Mouse (Mus musculus): ENCODE measurements around the gene Gstt2. TPM values are rescaled to one million over a fixed set of nuclear protein-coding genes. Genes with fewer than 3 reads are reported as not detected.

Gene Gstt2
- total RNA-seq, 2 experiments from 2014 or later, result 4.0 to 5.5 TPM

DNA sequence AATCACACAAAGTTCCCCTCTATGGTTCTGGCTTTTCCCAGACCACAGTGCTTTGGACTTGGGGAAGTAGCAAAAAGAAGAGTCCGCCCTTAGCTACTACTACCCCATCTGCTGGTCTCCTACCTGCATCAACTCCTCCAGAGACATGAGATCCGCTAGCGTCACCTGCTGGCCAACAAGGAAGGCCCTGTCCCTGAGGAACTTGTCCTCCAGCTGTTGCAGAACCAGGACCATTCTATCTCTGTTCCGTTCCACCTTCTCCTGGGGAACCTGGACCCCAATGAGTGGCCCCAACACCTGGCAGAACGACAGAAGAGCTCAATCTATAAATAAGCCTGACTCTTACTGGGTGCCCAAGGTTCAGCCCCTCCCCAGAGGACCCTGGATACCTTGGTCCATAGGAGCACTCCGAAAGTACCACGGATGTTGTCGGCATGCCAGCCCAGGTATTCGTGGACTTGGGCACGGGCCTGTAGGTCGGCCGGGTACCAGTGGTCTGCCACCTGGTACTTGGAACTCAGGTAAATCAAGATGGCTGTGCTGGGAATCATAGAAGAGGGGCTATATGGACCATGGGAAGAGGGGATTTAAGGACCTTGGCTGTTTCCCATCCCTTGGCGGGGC is 4.8 kb downstream of the Gstt2 start:
- peak in 1 of 2 experiments; percentile 70 for DNase-seq (ENCODE audit: low spot score in 2 of 2)
- intact Hi-C loops (cut with DNase I), result loop anchor here (1.0 to 5.0 kb wide), 2 partner anchors 50 to 88 kb away; partner anchors contain the start of genes Gm20441 and Gstt3

GRCm38 (mm10) chr10:75830275-75830670 is 7.0 kb downstream of the Gstt2 start:
- DNase-seq (ENCODE audit: low spot score in 2 of 2), result no peak
- intact Hi-C loops (cut with DNase I), result loop anchor here (5.0 kb wide), 1 partner anchor 48 kb away; the partner anchor contains the start of genes Gm20441 and Gstt3

DNA sequence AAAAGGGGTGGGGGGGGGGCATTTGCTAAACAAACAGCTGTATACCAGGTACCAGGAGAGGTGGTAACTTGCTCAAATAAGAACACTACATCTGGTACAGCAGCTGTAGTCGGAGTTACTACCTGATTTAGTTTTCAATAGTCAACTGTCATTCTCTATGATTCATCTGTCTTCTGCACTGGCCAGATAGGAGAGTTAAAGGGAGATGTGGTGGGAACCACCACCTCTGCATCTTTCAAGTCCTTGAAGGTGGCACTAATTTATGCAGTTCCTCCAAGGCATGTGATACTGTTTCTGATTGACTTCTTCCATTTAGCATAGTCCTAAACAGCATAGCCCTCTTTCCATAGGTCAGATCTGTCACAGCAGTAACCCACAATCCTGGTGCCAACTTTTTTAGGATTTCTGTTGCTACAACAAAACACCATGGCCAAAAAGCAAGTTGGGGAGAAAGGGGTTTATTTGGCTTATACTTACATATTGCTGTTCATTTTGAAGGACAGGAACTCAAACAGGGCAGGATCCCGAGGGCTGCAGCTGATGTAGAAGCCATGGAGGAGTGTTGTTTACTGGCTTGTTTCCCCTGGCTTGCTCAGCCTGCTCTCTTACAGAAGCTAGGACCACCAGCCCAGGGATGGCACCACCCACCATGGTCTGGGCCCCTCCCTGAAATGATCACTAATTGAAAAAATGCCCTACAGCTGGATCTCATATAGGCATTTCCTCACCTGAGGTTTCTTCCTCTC is 7.5 kb downstream of the Gstt2 start:
- DNase-seq (ENCODE audit: low spot score in 2 of 2), result no peak
- intact Hi-C loops (cut with DNase I), result loop anchor here (5.0 kb wide), 1 partner anchor 47 kb away; the partner anchor contains the start of genes Gm20441 and Gstt3

DNA sequence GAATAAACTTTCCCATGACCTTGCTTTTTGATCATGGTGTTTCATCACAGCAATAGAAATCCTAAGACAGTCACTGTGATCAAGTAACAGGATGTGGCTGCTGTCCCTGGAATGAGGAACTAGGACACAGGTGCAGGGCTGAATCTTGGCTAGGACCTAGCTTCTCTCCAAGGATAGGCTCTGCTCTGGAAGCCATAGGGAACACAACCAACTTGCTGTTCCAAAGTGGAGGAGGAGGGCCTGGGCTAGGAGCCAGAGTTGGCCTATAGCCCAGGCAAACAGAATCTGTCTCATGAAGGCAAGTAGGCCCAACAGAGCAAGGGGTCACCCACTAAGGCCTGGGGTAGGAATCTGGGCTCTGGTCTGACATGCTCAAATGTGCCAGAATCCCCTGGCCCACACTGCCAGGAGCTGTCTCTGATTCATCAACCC is 8.7 kb downstream of the Gstt2 start:
- intact Hi-C loops (cut with DNase I), result no loop called here
- peak; percentile 17 to 59 for DNase-seq (ENCODE audit: low spot score in 2 of 2)

DNA sequence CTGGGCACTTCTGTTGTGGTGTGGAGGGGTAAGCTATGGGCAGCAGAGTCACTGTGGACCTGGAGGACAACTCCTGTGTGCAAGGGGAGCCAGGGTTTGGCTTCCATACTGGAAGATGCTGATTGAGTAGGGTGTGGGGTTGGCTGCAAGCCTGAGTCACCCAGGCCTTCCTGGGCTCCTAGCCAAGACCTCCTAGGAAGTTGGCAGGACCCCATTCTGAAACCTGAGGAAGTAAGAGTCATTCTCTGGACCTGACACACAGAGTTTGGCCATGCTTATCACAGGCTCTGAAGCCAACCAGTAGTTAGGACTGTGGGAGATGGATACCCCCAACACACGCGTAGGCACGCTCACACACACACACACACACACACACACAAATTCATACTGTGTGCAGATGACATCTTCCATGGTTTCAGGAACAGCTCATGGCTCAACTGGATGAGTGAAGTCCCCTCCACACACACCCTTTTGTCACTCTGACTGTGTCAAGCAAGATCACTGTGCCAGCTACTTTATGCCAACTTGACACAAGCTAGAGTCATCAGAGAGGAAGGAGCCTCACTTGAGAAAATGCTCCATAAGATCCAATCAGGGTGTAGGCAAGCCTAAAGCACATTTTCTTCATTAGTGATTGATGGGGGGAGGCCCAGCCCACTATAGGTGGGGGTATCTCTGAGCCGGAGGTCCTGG is 9.4 kb downstream of the Gstt2 start:
- no peak for DNase-seq (ENCODE audit: low spot score in 2 of 2)
- intact Hi-C loops (cut with DNase I), result no loop called here

- DNase-seq (ENCODE audit: low spot score in 2 of 2), result no peak
- intact Hi-C loops (cut with DNase I), result no loop called here
Measured at GRCm38 (mm10) chr10:75824530-75824929, 12.7 kb downstream of the Gstt2 start.

DNA sequence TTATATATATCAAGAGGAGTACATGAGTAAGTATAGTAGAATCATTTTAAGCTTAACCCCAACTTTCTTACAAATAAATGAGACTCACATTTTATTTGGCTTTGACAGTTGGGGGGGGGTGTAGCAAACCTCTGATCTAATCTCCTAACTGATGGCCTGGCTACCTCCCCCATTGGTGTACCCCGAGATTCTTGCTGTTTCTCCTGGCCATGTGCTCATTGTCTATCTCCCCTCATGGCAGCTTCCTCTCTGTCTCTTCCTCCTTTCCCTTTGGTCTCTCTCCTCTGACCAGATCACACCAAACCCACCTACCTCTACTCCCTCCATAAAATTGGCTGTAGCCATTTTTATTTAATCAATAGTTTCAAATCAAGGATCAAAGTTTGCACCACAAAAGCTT is 13.4 kb downstream of the Gstt2 start:
- no peak for DNase-seq (ENCODE audit: low spot score in 2 of 2)
- intact Hi-C loops (cut with DNase I), result no loop called here

DNA sequence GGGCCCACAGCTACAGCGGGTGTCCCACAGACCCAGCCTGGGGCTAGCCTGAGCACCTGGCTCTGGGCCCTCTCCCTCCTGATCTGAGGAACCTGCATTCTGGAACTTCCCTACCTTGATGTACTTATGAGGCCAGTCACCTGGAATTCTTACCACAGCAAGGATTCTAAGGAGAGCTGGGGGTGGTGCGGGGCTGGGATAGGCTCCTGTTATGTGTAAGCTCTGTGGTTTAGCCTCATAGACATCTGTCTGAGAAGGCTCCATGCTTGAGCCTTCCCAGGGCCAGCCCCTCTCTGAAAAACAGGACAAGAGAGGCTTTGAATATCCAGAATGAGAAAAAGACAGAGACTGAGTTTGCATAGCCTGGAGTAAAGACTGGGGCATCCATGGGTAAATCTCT is 14.8 kb downstream of the Gstt2 start, which contains the start of gene Gstt4:
Gene Gstt4, minus strand, starts transcription at position 101 of the 400 bp plus-strand sequence.
- DNase-seq (ENCODE audit: low spot score in 2 of 2), result no peak
- intact Hi-C loops (cut with DNase I), result no loop called here

DNA sequence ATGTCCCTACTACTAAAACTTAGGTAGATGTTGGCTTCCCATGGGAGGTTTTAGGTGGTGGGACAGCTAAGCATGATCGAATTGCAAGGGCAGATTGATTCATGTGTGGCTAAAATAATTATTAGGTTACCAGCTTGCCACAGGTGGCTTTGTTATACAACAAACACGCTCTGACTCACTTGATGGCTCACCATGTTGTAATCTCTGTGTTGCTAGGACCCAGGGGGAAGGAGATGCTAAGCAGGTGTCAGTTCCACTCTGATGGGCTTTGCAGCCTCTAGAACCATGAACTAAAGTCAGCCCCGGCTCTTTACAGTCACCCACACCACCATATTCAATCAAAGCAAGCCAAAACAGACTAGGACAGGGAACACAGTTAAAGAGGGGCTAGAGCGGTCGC is 17.3 kb downstream of the Gstt2 start:
- intact Hi-C loops (cut with DNase I), result no loop called here
- no peak for DNase-seq (ENCODE audit: low spot score in 2 of 2)

DNA sequence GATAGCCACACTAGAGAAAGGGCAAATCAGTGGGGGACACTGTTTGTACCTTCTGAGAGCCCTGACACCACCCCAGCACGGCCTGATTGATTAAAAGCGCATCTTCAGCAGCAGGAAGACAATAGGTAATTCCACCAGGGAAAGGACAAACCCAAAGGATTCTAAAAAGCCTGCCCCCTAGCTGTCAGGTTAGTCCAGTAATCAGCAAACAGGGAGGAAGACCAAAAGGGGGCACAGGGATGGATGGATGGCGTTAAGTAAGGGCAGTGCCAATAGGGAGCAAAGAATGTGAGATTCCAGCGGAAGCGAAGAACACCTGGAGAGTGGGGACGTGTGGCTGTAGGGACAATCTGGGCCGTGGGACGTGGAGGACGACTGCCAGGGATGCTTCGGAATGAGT is 18.6 kb downstream of the Gstt2 start:
- intact Hi-C loops (cut with DNase I), result no loop called here
- no peak for DNase-seq (ENCODE audit: low spot score in 2 of 2)

GRCm38 (mm10) chr10:75804217-75804616 is 33.0 kb downstream of the Gstt2 start:
- intact Hi-C loops (cut with DNase I), result no loop called here
- no peak for DNase-seq (ENCODE audit: low spot score in 2 of 2)

DNA sequence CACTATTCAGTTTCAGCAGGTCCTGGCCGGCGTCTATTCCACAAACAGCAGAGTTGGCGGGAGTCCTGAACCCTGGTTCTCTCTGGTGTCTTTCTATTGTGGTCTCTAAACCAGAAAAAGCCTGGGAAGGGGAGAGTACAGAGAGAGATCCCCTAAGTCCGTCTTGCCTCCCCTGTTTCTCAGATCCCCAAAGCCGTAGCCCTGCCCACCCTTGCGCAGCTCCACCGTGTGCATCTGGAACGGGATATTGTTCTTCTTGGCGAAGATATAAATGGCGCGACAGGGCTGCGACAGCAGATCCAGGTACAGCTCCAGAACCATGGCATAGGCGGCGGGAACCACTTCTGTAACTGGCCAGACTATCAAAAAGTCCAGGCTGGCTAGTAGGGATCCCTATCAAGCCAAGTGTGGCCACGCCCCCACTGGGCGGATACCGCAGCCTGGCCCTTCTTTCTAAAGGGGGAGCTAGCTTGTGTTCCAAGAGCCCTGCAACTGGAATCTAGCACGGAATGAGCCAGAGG is 39.0 kb downstream of the Gstt2 start, which contains the start of gene Gstt1:
Gene Gstt1, minus strand, starts transcription at position 409 of the 521 bp plus-strand sequence.
- intact Hi-C loops (cut with DNase I), result loop anchor here (10.0 kb wide), 1 partner anchor 327 kb away; no protein-coding TSS in a partner anchor
- DNase-seq (ENCODE audit: low spot score in 2 of 2), result peak in 1 of 2 experiments; percentile 40

GRCm38 (mm10) chr10:75797619-75798175 is 39.5 kb downstream of the Gstt2 start:
- intact Hi-C loops (cut with DNase I), result loop anchor here (10.0 kb wide), 1 partner anchor 327 kb away; no protein-coding TSS in a partner anchor
- DNase-seq (ENCODE audit: low spot score in 2 of 2), result peak; percentile 42 to 61

DNA sequence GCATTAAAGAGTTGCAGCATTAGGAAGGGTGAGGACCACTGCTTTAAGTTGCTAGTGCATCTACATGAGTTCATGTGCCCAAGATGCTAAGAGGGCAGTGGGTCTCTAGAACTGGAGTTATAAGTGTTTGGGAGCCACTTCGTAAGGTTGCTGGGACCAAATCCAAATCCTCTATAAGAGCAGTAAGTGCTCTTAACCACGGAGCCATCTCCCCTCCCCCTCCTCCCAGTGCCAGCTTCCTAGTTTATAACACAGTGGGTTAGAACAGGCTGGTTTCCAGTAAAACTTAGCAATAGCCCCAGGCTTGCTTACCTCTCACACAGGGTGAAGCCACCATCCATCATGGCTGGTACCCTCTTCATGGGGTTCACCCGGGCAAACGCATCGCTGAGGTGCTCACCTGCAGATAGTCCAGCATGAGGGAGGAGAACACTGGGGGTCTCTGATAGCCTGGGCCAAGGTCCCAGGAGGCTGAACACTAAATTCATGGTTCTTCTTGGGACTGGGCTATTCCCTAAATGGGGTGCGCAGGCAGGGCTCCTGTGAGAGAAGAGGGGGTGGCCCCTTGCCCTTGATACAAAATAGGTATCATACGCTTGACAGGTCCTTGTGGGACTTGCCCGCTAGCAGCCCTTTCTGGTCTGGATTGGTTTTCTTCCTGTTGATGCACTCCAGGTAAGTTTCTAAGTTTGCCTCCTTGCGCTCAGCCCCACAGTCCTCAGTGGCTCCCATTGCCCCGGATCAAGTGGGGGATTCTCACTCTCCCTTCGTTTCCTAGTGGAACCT is 40.3 kb downstream of the Gstt2 start:
- no peak for DNase-seq (ENCODE audit: low spot score in 2 of 2)
- intact Hi-C loops (cut with DNase I), result loop anchor here (10.0 kb wide), 1 partner anchor 328 kb away; no protein-coding TSS in a partner anchor

DNA sequence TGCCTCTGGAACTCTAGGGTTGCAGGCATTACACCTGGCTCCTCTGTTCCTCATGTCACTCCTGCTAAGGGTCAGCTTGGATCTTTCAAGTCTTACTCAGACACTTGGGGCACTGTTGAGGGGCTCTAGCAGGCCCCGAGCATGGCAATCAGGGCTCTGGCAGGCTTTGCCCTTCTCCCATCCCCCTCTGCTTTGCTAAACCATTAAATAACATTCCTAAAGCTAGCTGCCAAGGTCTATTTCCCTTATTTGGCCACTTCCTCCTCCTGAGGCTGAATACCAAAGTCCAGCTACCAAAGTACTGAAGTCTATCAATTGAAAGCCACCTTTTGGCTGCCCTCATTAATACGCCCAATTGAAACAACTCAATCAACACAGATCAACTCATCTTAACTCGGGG is 42.3 kb downstream of the Gstt2 start:
- DNase-seq (ENCODE audit: low spot score in 2 of 2), result no peak
- intact Hi-C loops (cut with DNase I), result loop anchor here (10.0 kb wide), 1 partner anchor 330 kb away; no protein-coding TSS in a partner anchor

DNA sequence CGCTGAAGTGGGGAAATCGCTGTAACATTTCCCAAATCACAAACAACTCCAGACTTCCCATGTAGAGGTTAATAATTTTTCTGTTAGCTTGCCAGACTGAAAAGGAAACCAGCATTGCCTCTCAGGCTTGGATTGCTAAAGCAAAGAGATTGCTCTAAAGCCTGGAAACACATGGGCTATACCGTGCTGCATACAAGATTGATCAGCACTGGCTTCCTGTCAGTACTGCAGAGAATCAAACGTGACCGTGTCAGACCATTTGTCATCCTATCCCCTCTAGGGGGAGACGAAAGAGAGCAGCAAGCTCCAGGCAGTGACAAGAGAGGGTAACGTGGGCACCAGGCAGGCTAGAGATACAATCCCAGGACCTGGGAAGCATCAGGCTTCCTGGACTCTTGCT is 46.5 kb downstream of the Gstt2 start:
- DNase-seq (ENCODE audit: low spot score in 2 of 2), result no peak
- intact Hi-C loops (cut with DNase I), result loop anchor here (10.0 kb wide), 1 partner anchor 334 kb away; no protein-coding TSS in a partner anchor

DNA sequence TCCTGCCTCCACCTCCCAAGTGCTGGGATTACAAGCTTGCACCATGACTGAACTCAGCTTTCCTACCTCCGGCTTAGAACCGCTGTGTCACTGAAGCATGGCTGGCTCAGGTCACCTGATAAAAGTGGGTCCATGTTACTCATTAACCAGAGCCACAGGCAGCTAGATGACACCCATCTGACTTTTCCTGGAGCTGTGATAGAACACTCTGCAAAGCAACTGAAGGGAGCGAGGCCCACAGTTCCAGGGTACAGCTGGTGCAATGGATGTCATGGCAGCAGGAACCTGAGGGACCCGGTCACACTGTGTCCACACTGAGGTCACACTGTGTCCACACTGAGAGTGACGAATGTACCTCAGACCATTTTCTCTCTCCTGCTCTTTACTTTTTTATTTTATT is 47.4 kb downstream of the Gstt2 start:
- intact Hi-C loops (cut with DNase I), result loop anchor here (10.0 kb wide), 1 partner anchor 335 kb away; no protein-coding TSS in a partner anchor

GRCm38 (mm10) chr10:75789081-75789735 is 48.0 kb downstream of the Gstt2 start:
- intact Hi-C loops (cut with DNase I), result no loop called here
- no peak for DNase-seq (ENCODE audit: low spot score in 2 of 2)

More for the DNA sequence above, 47.4 kb downstream of the Gstt2 start:
- DNase-seq (ENCODE audit: low spot score in 2 of 2), result no peak
